Mouse (Mus musculus) midbrain, embryonic 14.5 days (tissue): Measurements from ENCODE around the gene Mroh7. TPM values are rescaled to one million over a fixed set of nuclear protein-coding genes. Genes with fewer than 3 reads are reported as not detected.
A peak's percentile ranks its signal among the peaks of the same experiment; 100 is the strongest.

Experiments
- ATAC-seq: fragments of 200-750 bp; cut with Nextera tagmentation; 2 replicates; pipeline ENCODE4 v1.8.0; 2017; ENCODE audit warnings: moderate number of reproducible peaks, moderate library complexity; ENCODE audit not compliant: low FRiP score, low TSS enrichment
- DNase-seq: peaks from one replicate; pipeline ENCODE4 v3.0.0-alpha.2; 2015
- H3K27ac ChIP-seq: fragments of 300-500 bp; sonication (generic); replicated peaks from 2 replicates; pipeline ENCODE4 v1.5.1; 2014; ENCODE audit warnings: mild to moderate bottlenecking, low read depth, low read length, moderate library complexity
- H3K27me3 ChIP-seq: fragments of 300-500 bp; sonication (generic); 2 replicates; pipeline ENCODE4 v1.6.1; 2014; ENCODE audit warnings: low read length, control low read depth, mixed read lengths; ENCODE audit not compliant: control insufficient read depth, insufficient read depth
- H3K36me3 ChIP-seq: fragments of 300-500 bp; sonication (generic); 2 replicates; pipeline ENCODE4 v1.6.1; 2014; ENCODE audit warnings: low read length, control low read depth; ENCODE audit not compliant: control insufficient read depth, insufficient read depth
- H3K4me1 ChIP-seq: fragments of 300-500 bp; sonication (generic); 2 replicates; pipeline ENCODE4 v1.6.1; 2014; ENCODE audit warnings: mild to moderate bottlenecking, antibody characterized with exemption, low read length, control low read depth; ENCODE audit not compliant: control insufficient read depth, insufficient read depth
- H3K4me2 ChIP-seq: fragments of 300-500 bp; sonication (generic); 2 replicates; pipeline ENCODE4 v1.6.1; 2014; ENCODE audit warnings: mild to moderate bottlenecking, low read length, moderate library complexity
- H3K4me3 ChIP-seq: fragments of 300-500 bp; sonication (generic); replicated peaks from 2 replicates; pipeline ENCODE4 v1.5.1; 2014; ENCODE audit warnings: low read depth, low read length
- H3K9ac ChIP-seq: fragments of 300-500 bp; sonication (generic); replicated peaks from 2 replicates; pipeline ENCODE4 v1.6.1; 2014; ENCODE audit warnings: mild to moderate bottlenecking, low read length, moderate library complexity
- H3K9me3 ChIP-seq: fragments of 300-500 bp; sonication (generic); 2 replicates; pipeline ENCODE4 v1.6.1; 2016; ENCODE audit warnings: low read length, control low read depth, mixed read lengths; ENCODE audit not compliant: control insufficient read depth
- WGBS: fragments of 180-500 bp; shearing (Covaris S2); extraction: QIAGEN DNeasy Blood & Tissue Kit; methylation state at CpG from one replicate; pipeline ENCODE4 v1.1.7; 2014; 5-methylcytosine and 5-hydroxymethylcytosine counted together
- polyA plus RNA-seq: library from polyadenylated mRNA; unstranded; fragments of >200 nt; fragmentation: Nextera tagmentation; extraction: Ambion mirVana; gene quantifications from 2 replicates; pipeline ENCODE4 v1.2.1, GENCODE M21; 2014

The Mroh7 gene
- polyA plus RNA-seq, 1 experiment from 2014 or later = 0.43 TPM

DNA sequence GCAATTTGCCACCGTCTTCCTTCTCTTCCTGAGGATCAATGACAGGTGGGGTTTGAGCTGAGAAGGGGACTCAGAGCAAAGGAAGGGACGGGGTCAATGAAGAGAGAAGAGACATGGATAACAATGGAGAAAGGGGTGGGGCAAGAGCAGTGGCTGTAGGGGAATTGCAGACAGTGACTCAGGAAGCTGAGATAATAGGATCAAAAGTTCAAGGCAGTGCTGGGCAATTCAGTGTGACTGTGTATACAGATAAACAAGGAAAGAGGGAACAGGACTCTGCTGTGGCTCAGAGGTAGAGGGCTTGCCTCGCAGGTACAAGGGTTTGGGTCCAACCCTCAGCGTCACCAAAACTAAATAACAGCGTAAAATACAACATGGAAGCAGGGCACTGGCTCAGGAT, 22.8 kb downstream of the Mroh7 start:
- no peaks in the 10 kb centered on the region; the same call in 1 of the 2 replicates for H3K27me3 ChIP-seq
- H3K9ac ChIP-seq = peak overlapping the region; percentile 6; the same call in 1 of the 2 replicates
- peaks cover 10% of the 10 kb centered on the region for H3K4me1 ChIP-seq
- no peak for DNase-seq
- 41% methylated on average over 5 of the region's 5 CpGs for WGBS
- no peak overlapping the region for H3K4me3 ChIP-seq
- H3K9me3 ChIP-seq = no peaks in the 10 kb centered on the region
- no peaks in the 10 kb centered on the region for H3K36me3 ChIP-seq
- no peak overlapping the region for H3K27ac ChIP-seq
- H3K4me2 ChIP-seq = no peak overlapping the region
- ATAC-seq = no peak

- Histone ChIP-seq H3K27ac (peak overlapping the region; percentile 72), H3K9me3 (no peaks in the 10 kb centered on the region), H3K9ac (0 out of 2 replicates have a peak overlapping the region, but pooled peaks have one; percentile 7), H3K4me1 (peaks cover 21% of the 10 kb centered on the region), H3K27me3 (no peaks in the 10 kb centered on the region; the same call in 1 of the 2 replicates), H3K36me3 (no peaks in the 10 kb centered on the region), H3K4me3 (no peak overlapping the region), H3K4me2 (no peak overlapping the region)
- ATAC-seq = no peak
- DNase-seq = peak; percentile 48
- WGBS = 28% methylated on average over 8 of the region's 8 CpGs
Observed at GRCm38 (mm10) chr4:106705096-106705665, 25.5 kb downstream of the Mroh7 start.

DNA sequence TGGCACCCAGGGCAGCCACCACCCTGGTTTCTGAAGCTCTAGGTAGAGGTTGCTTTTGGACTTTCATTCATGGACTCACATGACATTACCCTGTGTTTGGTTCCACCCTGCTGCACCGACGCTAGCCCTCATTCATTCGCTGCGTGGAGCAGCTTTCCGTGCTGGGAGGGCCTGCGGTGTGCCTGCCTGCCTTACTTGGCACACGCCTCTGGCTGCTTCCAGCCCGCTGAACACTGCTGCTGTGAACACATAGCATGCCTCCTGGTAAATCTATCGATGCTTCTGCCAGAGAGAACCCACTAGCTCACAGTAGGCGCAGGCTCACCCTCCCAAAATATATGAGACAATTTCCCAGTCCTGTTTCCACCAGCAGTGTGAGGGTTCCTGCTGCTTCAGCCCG, 26.3 kb downstream of the Mroh7 start:
- DNase-seq = peak; percentile 49
- Histone ChIP-seq H3K9ac (no peak overlapping the region), H3K9me3 (no peaks in the 10 kb centered on the region), H3K27me3 (no peaks in the 10 kb centered on the region; the same call in 1 of the 2 replicates), H3K27ac (peak overlapping the region; percentile 72; the same call in 1 of the 2 replicates), H3K4me1 (peaks cover 27% of the 10 kb centered on the region), H3K4me2 (no peak overlapping the region), H3K4me3 (no peak overlapping the region), H3K36me3 (no peaks in the 10 kb centered on the region)
- no peak for ATAC-seq
- WGBS = 57% methylated on average over 11 of the region's 11 CpGs

DNA sequence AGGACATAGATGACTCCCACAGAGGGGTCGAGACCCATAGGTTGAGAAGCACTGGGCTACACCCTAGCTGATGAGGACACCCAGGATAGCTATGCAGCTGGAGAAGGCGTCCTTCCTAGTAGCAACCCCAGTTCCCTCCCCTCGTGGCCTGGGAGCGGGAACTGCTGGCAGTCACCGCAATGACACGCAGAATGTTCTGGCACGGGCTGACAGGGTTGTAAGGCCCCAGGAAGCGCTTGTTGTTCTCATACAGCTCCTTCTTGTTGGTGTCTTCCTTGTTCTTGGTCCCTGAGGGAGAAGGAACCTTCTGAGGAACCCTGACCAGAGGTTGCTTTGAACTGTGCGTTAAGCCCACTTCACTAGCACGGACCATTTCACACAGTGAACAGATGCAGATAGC, 26.8 kb downstream of the Mroh7 start:
- Histone ChIP-seq H3K27me3 (no peaks in the 10 kb centered on the region; the same call in 1 of the 2 replicates), H3K4me2 (no peak overlapping the region), H3K9me3 (no peaks in the 10 kb centered on the region), H3K27ac (peak overlapping the region; percentile 72; the same call in 1 of the 2 replicates), H3K9ac (no peak overlapping the region), H3K4me3 (no peak overlapping the region), H3K4me1 (peaks cover 27% of the 10 kb centered on the region), H3K36me3 (no peaks in the 10 kb centered on the region)
- ATAC-seq (no peak), DNase-seq (no peak)
- WGBS = 81% methylated on average over 10 of the region's 10 CpGs

DNA sequence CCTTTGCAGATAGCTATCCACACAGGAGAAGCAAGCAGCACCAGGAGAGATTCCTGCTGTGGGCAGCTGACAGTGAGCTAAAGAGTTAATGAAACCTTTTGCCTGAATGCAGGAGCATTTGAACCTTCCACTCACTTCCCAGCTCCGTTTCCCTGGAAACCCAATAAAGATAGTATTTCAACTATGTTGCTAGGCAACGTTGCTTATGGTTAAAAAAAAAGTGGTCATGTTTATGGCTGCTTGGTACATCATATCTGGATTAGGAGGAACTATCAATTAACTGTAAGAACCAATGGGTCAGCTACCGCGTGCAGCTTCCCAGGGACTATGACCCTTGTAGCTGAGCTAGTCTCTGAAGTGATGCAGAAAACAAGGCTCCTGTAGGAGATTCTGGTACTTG, 29.9 kb downstream of the Mroh7 start:
- Histone ChIP-seq H3K27me3 (no peaks in the 10 kb centered on the region), H3K4me1 (peaks cover 27% of the 10 kb centered on the region), H3K27ac (peak overlapping the region; percentile 70), H3K4me2 (peak overlapping the region; percentile 29; the same call in 1 of the 2 replicates), H3K36me3 (no peaks in the 10 kb centered on the region), H3K9ac (no peak overlapping the region), H3K9me3 (no peaks in the 10 kb centered on the region), H3K4me3 (no peak overlapping the region)
- DNase-seq (peak; percentile 77), ATAC-seq (no peak)
- 36% methylated on average over 4 of the region's 4 CpGs for WGBS

DNA sequence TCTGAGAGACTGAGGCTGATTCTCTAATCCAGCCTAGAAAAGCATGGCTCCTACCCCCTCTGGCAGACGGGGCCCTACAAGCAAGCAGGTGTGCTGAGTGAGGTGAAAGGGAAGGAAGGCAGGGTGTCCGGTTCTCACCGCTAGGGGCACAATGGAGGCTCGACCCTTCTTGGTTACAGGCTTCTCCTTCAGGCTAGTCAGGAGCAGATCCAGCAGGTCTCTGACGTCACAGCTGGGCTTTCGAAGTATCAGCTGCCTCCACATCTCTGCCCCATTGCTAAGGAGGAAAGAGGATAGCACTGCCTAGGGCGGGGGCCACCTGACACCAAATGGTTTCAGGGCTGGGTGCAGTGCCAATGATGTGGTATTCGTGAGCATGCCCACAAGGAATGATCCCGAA, 30.7 kb downstream of the Mroh7 start:
- Histone ChIP-seq H3K27ac (peak overlapping the region; percentile 70), H3K4me3 (no peak overlapping the region), H3K4me1 (peaks cover 27% of the 10 kb centered on the region), H3K9ac (no peak overlapping the region), H3K9me3 (no peaks in the 10 kb centered on the region), H3K36me3 (no peaks in the 10 kb centered on the region), H3K4me2 (no peak overlapping the region), H3K27me3 (no peaks in the 10 kb centered on the region)
- 22% methylated on average over 9 of the region's 9 CpGs for WGBS
- ATAC-seq (no peak), DNase-seq (peak; percentile 70)

GRCm38 (mm10) chr4:106693841-106694430, 36.8 kb downstream of the Mroh7 start:
- H3K36me3 ChIP-seq = no peaks in the 10 kb centered on the region
- ATAC-seq (no peak), DNase-seq (no peak)
- H3K27ac ChIP-seq = no peak overlapping the region
- no peaks in the 10 kb centered on the region for H3K27me3 ChIP-seq
- H3K9me3 ChIP-seq = no peaks in the 10 kb centered on the region
- no peak overlapping the region for H3K9ac ChIP-seq
- H3K4me1 ChIP-seq = no peaks in the 10 kb centered on the region
- no peak overlapping the region for H3K4me2 ChIP-seq
- no peak overlapping the region for H3K4me3 ChIP-seq
- WGBS = 85% methylated on average over 15 of the region's 15 CpGs

DNA sequence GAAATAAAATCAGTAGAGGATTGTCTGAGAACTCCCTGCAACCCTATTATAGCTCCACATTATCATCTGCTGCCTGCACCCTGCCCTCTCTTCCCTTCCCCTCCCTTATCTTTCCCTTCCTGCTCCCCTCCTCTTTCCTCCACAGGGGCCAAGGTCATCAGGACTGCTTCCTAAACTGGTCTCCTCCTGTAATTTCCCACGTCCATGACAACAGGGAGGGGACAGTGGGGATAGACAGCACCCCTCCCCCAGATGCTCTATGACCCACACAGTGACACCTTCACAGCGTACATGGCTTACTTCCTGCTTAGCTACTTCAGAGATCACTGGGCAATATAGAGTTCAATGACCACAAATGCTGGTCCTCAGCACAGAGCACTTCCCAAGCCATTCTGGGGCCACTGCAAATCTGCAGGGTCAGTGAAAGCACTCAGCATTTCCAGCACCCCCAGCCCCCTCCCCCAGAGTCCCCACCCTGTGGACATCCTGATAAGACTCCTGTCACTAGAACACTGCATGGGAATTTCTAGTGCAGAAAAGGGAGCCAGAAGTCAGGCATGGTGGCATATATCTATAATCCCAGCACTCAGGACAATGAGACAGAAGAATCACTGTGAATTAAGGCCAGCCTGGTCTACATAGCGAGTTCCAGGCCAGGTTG, 42.0 kb downstream of the Mroh7 start:
- Histone ChIP-seq H3K27ac (no peak overlapping the region), H3K36me3 (no peaks in the 10 kb centered on the region), H3K4me3 (no peak overlapping the region), H3K4me1 (no peaks in the 10 kb centered on the region), H3K4me2 (no peak overlapping the region), H3K9ac (no peak overlapping the region), H3K27me3 (no peaks in the 10 kb centered on the region), H3K9me3 (no peaks in the 10 kb centered on the region)
- ATAC-seq (no peak), DNase-seq (no peak)
- 50% methylated on average over 3 of the region's 3 CpGs for WGBS
